Mouse (Mus musculus): ENCODE measurements around the gene Wdtc1.

DNA sequence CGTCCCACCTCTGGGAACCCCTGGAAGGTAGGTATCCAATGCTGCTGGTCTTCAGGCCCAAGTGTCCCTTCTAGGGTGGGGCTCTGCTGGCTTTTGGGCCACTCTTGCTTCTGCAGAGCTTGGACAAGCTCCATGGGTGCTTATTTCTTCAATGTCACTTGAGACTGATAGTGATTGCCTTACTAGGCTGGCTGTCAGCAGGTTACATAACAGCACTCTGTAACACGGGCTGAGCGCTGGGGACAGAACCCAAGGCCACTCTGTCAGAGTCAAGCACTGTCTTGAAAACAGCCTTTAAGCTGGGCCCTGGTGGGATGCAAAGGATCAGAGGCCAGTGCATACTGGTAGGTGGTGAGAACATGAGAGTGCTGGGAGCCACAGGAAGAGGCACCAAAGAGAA lies 88.0 kb downstream of the Wdtc1 start:
- TF ChIP-seq EP300 (IDR thresholded peaks at IDR 0.05; ENCODE audit: low read depth) = no peak
- TF ChIP-seq CTCF (IDR thresholded peaks at IDR 0.05; ENCODE audit: low read depth) = no peak

All from heart, postnatal 0 days (tissue).